Mouse (Mus musculus) lung, adult 2 months (tissue): ENCODE results near the gene Zfp263.

Source experiments
- CTCF ChIP-seq: fragments of 200-500 bp; IDR thresholded peaks from 2 replicates; pipeline ENCODE4 v1.5.1; 2011; ENCODE audit warnings: mild to moderate bottlenecking, low read length, control low read depth; ENCODE audit not compliant: insufficient read depth
- POLR2A ChIP-seq: fragments of 200-500 bp; IDR thresholded peaks from 2 replicates; pipeline ENCODE4 v1.6.1; 2011; ENCODE audit warnings: low read depth, mild to moderate bottlenecking, control low read depth, low read length, borderline replicate concordance; ENCODE audit errors: extremely low read depth

GRCm38 (mm10) chr16:3727980-3728720 is 15.7 kb upstream of the Zfp263 start:
- TF ChIP-seq POLR2A = no peak
- no peak for TF ChIP-seq CTCF
